ENCODE assay signal across 11 mouse cellular contexts in the genomic region with DNA sequence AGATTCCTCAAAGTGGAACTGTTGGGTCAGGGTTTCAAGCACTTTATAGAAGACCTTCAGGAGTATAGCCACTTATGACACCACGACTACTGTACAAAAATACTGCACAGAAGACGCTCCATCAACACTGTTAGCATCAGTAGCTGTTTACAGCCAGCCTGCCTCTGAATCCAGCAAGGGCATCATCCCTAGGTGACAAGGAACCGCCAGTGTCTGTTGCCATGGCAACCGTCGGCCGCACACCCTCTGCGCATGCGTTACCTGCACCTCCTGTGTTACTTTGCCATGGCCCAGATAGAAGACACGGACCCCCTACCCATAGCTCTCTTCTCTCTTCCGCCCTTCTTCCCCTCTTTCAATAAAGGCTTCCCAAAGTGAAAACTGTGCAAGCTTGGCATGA. TPM values are rescaled to one million over a fixed set of nuclear protein-coding genes. Genes with fewer than 3 reads are reported as not detected.
DNase-seq lines count a peak whose midpoint lies in the region; ATAC-seq and TF ChIP-seq lines count a peak whose summit lies in the region.
"Had no signal": no experiment of that assay in that cellular context is flagged by ENCODE, and none has a peak within 500 bp of the region (broad histone marks: within the 10 kb centered on the region; RNA-seq: fewer than 3 reads in every experiment).

No protein-coding gene starts in this region.

- H3K27ac ChIP-seq in forebrain, embryonic 16.5 days (ENCODE audit: low read length) = peak overlapping the region; percentile 29; the same call in 1 of the 2 replicates
- peak overlapping the region; percentile 44; the same call in 1 of the 2 replicates for H3K27ac ChIP-seq in midbrain, embryonic 12.5 days (replicated peaks)
- H3K27ac ChIP-seq: heart, adult 2 months had no signal

- 0 out of 2 replicates have a peak, but pooled peaks have one; percentile 31 for ATAC-seq in forebrain, embryonic 16.5 days
- no peak for ATAC-seq in midbrain, embryonic 12.5 days (ENCODE audit: low FRiP score, low read depth)
- no peak for ATAC-seq in frontal cortex, adult (ENCODE audit: low TSS enrichment)

- 23% methylated on average over 10 of the region's 10 CpGs for WGBS in forebrain, embryonic 16.5 days
- WGBS in midbrain, embryonic 12.5 days = 17% methylated on average over 10 of the region's 10 CpGs
- WGBS in lung, adult 2 months = 43% methylated on average over 10 of the region's 10 CpGs

- DNase-seq in cerebellum, adult 9-11 months = peak; percentile 52
- no peak for DNase-seq in cerebellum, adult 8-10 months
- peak; percentile 66 for DNase-seq in brain, adult 2 months (ENCODE audit: low read depth, low spot score)
- DNase-seq in lung, postnatal 14 days = no peak
- no peak for DNase-seq in lung, adult 2 months
- DNase-seq: adrenal gland, postnatal 14 days; heart, adult 2 months; lung, postnatal 10 days had no signal

- no peak for TF ChIP-seq CTCF in lung, adult 2 months (IDR thresholded peaks at IDR 0.05; ENCODE audit: insufficient read depth, low read length)

- H3K9ac ChIP-seq in forebrain, embryonic 16.5 days (replicated peaks; ENCODE audit: low read depth, low read length) = no peak overlapping the region
- H3K9ac ChIP-seq in midbrain, embryonic 12.5 days (replicated peaks) = no peak overlapping the region

- no peaks in the 10 kb centered on the region for H3K27me3 ChIP-seq in forebrain, embryonic 16.5 days (replicated peaks; ENCODE audit: control insufficient read depth, insufficient read depth, low read length)
- peaks cover 6% of the 10 kb centered on the region for H3K27me3 ChIP-seq in midbrain, embryonic 12.5 days

- TF ChIP-seq POLR2A in lung, adult 2 months (IDR thresholded peaks at IDR 0.05; ENCODE audit: borderline replicate concordance, extremely low read depth, low read depth, low read length) = no peak

- H3K4me2 ChIP-seq in forebrain, embryonic 16.5 days (ENCODE audit: low read length) = no peak overlapping the region
- H3K4me2 ChIP-seq in midbrain, embryonic 12.5 days (replicated peaks) = peak overlapping the region; percentile 9; the same call in 1 of the 2 replicates

- no peak overlapping the region for H3K4me3 ChIP-seq in forebrain, embryonic 16.5 days (replicated peaks; ENCODE audit: low read length)
- H3K4me3 ChIP-seq in midbrain, embryonic 12.5 days = no peak overlapping the region
- H3K4me3 ChIP-seq in lung, adult 2 months (replicated peaks; ENCODE audit: extremely low read depth, low read depth, low read length) = no peak overlapping the region
- H3K4me3 ChIP-seq: heart, adult 2 months had no signal

- H3K4me1 ChIP-seq in forebrain, embryonic 16.5 days (replicated peaks; ENCODE audit: control insufficient read depth, insufficient read depth, low read length) = peaks cover 8% of the 10 kb centered on the region
- peaks cover 22% of the 10 kb centered on the region for H3K4me1 ChIP-seq in midbrain, embryonic 12.5 days
- H3K4me1 ChIP-seq in lung, adult 2 months (ENCODE audit: control insufficient read depth, insufficient read depth, low read length) = peaks cover 4% of the 10 kb centered on the region

- H3K9me3 ChIP-seq in forebrain, embryonic 16.5 days (ENCODE audit: control insufficient read depth, low read length) = no peaks in the 10 kb centered on the region
- no peaks in the 10 kb centered on the region for H3K9me3 ChIP-seq in midbrain, embryonic 12.5 days

- no peaks in the 10 kb centered on the region for H3K36me3 ChIP-seq in forebrain, embryonic 16.5 days (ENCODE audit: control insufficient read depth, insufficient read depth)
- H3K36me3 ChIP-seq in midbrain, embryonic 12.5 days = no peaks in the 10 kb centered on the region

RNA-seq across cellular contexts. Expression of gene Tubg2, which starts 9.3 kb away (rescaled TPM):
- 36.2 and 43.0 TPM in 2 replicates for polyA plus RNA-seq in forebrain, embryonic 16.5 days (2015; fragmentation: Nextera tagmentation; extraction: Ambion mirVana)
- polyA plus RNA-seq in midbrain, embryonic 12.5 days (2016; fragmentation: Nextera tagmentation; extraction: Ambion mirVana) = 9.0 and 10.3 TPM in 2 replicates
- 2.4 and 3.2 TPM in 2 replicates for polyA plus RNA-seq in lung, adult 2 months (2012; rRNA removed)

RNA-seq across cellular contexts. Expression of gene Cntnap1, which starts 23.9 kb away (rescaled TPM):
- 0.77 and 1.5 TPM in 2 replicates for polyA plus RNA-seq in forebrain, embryonic 16.5 days (2015; fragmentation: Nextera tagmentation; extraction: Ambion mirVana)
- polyA plus RNA-seq in midbrain, embryonic 12.5 days (2016; fragmentation: Nextera tagmentation; extraction: Ambion mirVana) = 0.74 and 0.94 TPM in 2 replicates
- polyA plus RNA-seq in lung, adult 2 months (2012; rRNA removed) = 2.6 and 2.7 TPM in 2 replicates

RNA-seq across cellular contexts. Expression of gene Plekhh3, which starts 24.8 kb away (rescaled TPM):
- polyA plus RNA-seq in forebrain, embryonic 16.5 days (2015; fragmentation: Nextera tagmentation; extraction: Ambion mirVana) = 4.8 and 5.8 TPM in 2 replicates
- polyA plus RNA-seq in midbrain, embryonic 12.5 days (2016; fragmentation: Nextera tagmentation; extraction: Ambion mirVana) = 12.3 and 12.6 TPM in 2 replicates
- 41.2 and 47.4 TPM in 2 replicates for polyA plus RNA-seq in lung, adult 2 months (2012; rRNA removed)

RNA-seq across cellular contexts. Expression of gene Tubg1, which starts 26.6 kb away (rescaled TPM):
- polyA plus RNA-seq in forebrain, embryonic 16.5 days (2015; fragmentation: Nextera tagmentation; extraction: Ambion mirVana) = 90.7 and 93.0 TPM in 2 replicates
- 96.3 and 97.4 TPM in 2 replicates for polyA plus RNA-seq in midbrain, embryonic 12.5 days (2016; fragmentation: Nextera tagmentation; extraction: Ambion mirVana)
- polyA plus RNA-seq in lung, adult 2 months (2012; rRNA removed) = 10.7 and 14.4 TPM in 2 replicates

RNA-seq across cellular contexts. Expression of gene Retreg3, which starts 26.7 kb away (rescaled TPM):
- 24.5 and 25.2 TPM in 2 replicates for polyA plus RNA-seq in forebrain, embryonic 16.5 days (2015; fragmentation: Nextera tagmentation; extraction: Ambion mirVana)
- 21.8 and 23.1 TPM in 2 replicates for polyA plus RNA-seq in midbrain, embryonic 12.5 days (2016; fragmentation: Nextera tagmentation; extraction: Ambion mirVana)
- polyA plus RNA-seq in lung, adult 2 months (2012; rRNA removed) = 47.6 and 58.8 TPM in 2 replicates

Comparison
In these comparisons a context has a peak if more than half of its experiments do, and no peak if none do; other contexts are left out.
1. DNase-seq: peak in cerebellum, adult 9-11 months (single experiment) and brain, adult 2 months (single experiment); none in cerebellum, adult 8-10 months (single experiment), lung, postnatal 14 days (single experiment) and lung, adult 2 months (single experiment).